Mouse (Mus musculus): ENCODE data around the gene Gif. TPM values are rescaled to one million over a fixed set of nuclear protein-coding genes. Genes with fewer than 3 reads are reported as not detected.

Gif gene
- polyA plus RNA-seq, 2 experiments = 0.03 to 0.13 TPM

- Histone ChIP-seq H3K27ac (no peak overlapping the region), H3K27me3 (ENCODE audit: control insufficient read depth, insufficient read depth, low read length) (peaks cover 3% of the 10 kb centered on the region), H3K4me3 (ENCODE audit: insufficient read depth in 1 of 2, low read depth in 2 of 2, low read length in 2 of 2) (no peak overlapping the region), H3K9me3 (ENCODE audit: control insufficient read depth, low read length) (no peaks in the 10 kb centered on the region), H3K4me2 (ENCODE audit: low read depth) (no peak overlapping the region), H3K9ac (replicated peaks) (no peak overlapping the region), H3K36me3 (replicated peaks; ENCODE audit: control insufficient read depth, insufficient read depth, low read depth) (no peaks in the 10 kb centered on the region), H3K4me1 (replicated peaks; ENCODE audit: control insufficient read depth in 2 of 2, insufficient read depth in 2 of 2, low read length in 1 of 2) (peaks cover 0 to 4% of the 10 kb centered on the region in 2 experiments; a peak in 1 of 4 replicates)
- ATAC-seq (ENCODE audit: insufficient read depth) (no peak), DNase-seq (ENCODE audit: low read depth in 3 of 3, low spot score in 3 of 3) (no peak)
- 28% methylated on average over 5 of the region's 5 CpGs for WGBS (ENCODE audit: insufficient replicate concordance)
- TF ChIP-seq CTCF (IDR thresholded peaks at IDR 0.05; ENCODE audit: low read depth) = no peak
- TF ChIP-seq EP300 (IDR thresholded peaks at IDR 0.05; ENCODE audit: low read depth) = no peak
These were observed 64.5 kb downstream of the Gif start for GRCm38 (mm10) chr19:11811688-11812365.

Other genes starting within 250 kb of the Gif start
- gene Ms4a6b, start 231.0 kb upstream of the Gif start, polyA plus RNA-seq (2012; rRNA removed) = 0.74 and 1.7 TPM in 2 replicates
- gene Ms4a6b, start 231.0 kb upstream of the Gif start, polyA plus RNA-seq (2014; fragmentation: Nextera tagmentation; extraction: Ambion mirVana) = 2.1 and 2.2 TPM in 2 replicates
- 0.09 and 0.12 TPM in 2 replicates for gene Ms4a4d, start 210.8 kb upstream of the Gif start, polyA plus RNA-seq (2012; rRNA removed)
- 0.20 TPM in 2 replicates for gene Ms4a4d, start 210.8 kb upstream of the Gif start, polyA plus RNA-seq (2014; fragmentation: Nextera tagmentation; extraction: Ambion mirVana)
- gene Ms4a6d, start 142.7 kb upstream of the Gif start, polyA plus RNA-seq (2012; rRNA removed) = 1.7 and 2.4 TPM in 2 replicates
- 4.1 and 5.4 TPM in 2 replicates for gene Ms4a6d, start 142.7 kb upstream of the Gif start, polyA plus RNA-seq (2014; fragmentation: Nextera tagmentation; extraction: Ambion mirVana)
- gene Ms4a2, start 123.8 kb upstream of the Gif start, polyA plus RNA-seq (2012; rRNA removed) = 0.25 and 0.58 TPM in 2 replicates
- 0.77 and 1.6 TPM in 2 replicates for gene Ms4a2, start 123.8 kb upstream of the Gif start, polyA plus RNA-seq (2014; fragmentation: Nextera tagmentation; extraction: Ambion mirVana)
- 11.1 and 12.4 TPM in 2 replicates for gene Ms4a3, start 106.7 kb upstream of the Gif start, polyA plus RNA-seq (2012; rRNA removed)
- gene Ms4a3, start 106.7 kb upstream of the Gif start, polyA plus RNA-seq (2014; fragmentation: Nextera tagmentation; extraction: Ambion mirVana) = 22.9 and 38.3 TPM in 2 replicates
- gene Oosp2, start 87.0 kb upstream of the Gif start, polyA plus RNA-seq (2012; rRNA removed) = 0.17 and 0.36 TPM in 2 replicates
- 0.66 and 0.77 TPM in 2 replicates for gene Oosp2, start 87.0 kb upstream of the Gif start, polyA plus RNA-seq (2014; fragmentation: Nextera tagmentation; extraction: Ambion mirVana)
- gene Oosp1, start 56.4 kb upstream of the Gif start, polyA plus RNA-seq (2012; rRNA removed) = 0.04 and 0.08 TPM in 2 replicates
- 0.22 TPM in 1 of 2 replicates, not detected in the other for gene Oosp1, start 56.4 kb upstream of the Gif start, polyA plus RNA-seq (2014; fragmentation: Nextera tagmentation; extraction: Ambion mirVana)
- not detected in 2 replicates for gene Oosp3, start 50.5 kb upstream of the Gif start, polyA plus RNA-seq (2012; rRNA removed)
- gene Oosp3, start 50.5 kb upstream of the Gif start, polyA plus RNA-seq (2014; fragmentation: Nextera tagmentation; extraction: Ambion mirVana) = not detected in 2 replicates
- 14.0 and 27.7 TPM in 2 replicates for gene Mrpl16, start 22.8 kb downstream of the Gif start, polyA plus RNA-seq (2012; rRNA removed)
- 41.8 and 43.9 TPM in 2 replicates for gene Mrpl16, start 22.8 kb downstream of the Gif start, polyA plus RNA-seq (2014; fragmentation: Nextera tagmentation; extraction: Ambion mirVana)
- gene Stx3, start 71.8 kb downstream of the Gif start, polyA plus RNA-seq (2012; rRNA removed) = 0.39 and 0.78 TPM in 2 replicates
- gene Stx3, start 71.8 kb downstream of the Gif start, polyA plus RNA-seq (2014; fragmentation: Nextera tagmentation; extraction: Ambion mirVana) = 2.1 and 2.6 TPM in 2 replicates
- not detected in 2 replicates for gene Olfr1417, start 91.7 kb downstream of the Gif start, polyA plus RNA-seq (2012; rRNA removed)
- not detected in 2 replicates for gene Olfr1417, start 91.7 kb downstream of the Gif start, polyA plus RNA-seq (2014; fragmentation: Nextera tagmentation; extraction: Ambion mirVana)
- gene Olfr1418, start 113.5 kb downstream of the Gif start, polyA plus RNA-seq (2012; rRNA removed) = not detected in 2 replicates
- gene Olfr1418, start 113.5 kb downstream of the Gif start, polyA plus RNA-seq (2014; fragmentation: Nextera tagmentation; extraction: Ambion mirVana) = not detected in 2 replicates
- not detected in 2 replicates for gene Olfr1419, start 127.6 kb downstream of the Gif start, polyA plus RNA-seq (2012; rRNA removed)
- not detected in 2 replicates for gene Olfr1419, start 127.6 kb downstream of the Gif start, polyA plus RNA-seq (2014; fragmentation: Nextera tagmentation; extraction: Ambion mirVana)
- not detected in 2 replicates for gene Olfr1420, start 139.0 kb downstream of the Gif start, polyA plus RNA-seq (2012; rRNA removed)
- gene Olfr1420, start 139.0 kb downstream of the Gif start, polyA plus RNA-seq (2014; fragmentation: Nextera tagmentation; extraction: Ambion mirVana) = not detected in 2 replicates
- gene Patl1, start 164.8 kb downstream of the Gif start, polyA plus RNA-seq (2012; rRNA removed) = 8.0 and 8.7 TPM in 2 replicates
- 6.0 and 7.1 TPM in 2 replicates for gene Patl1, start 164.8 kb downstream of the Gif start, polyA plus RNA-seq (2014; fragmentation: Nextera tagmentation; extraction: Ambion mirVana)
- 8.2 and 11.7 TPM in 2 replicates for gene Osbp, start 218.4 kb downstream of the Gif start, polyA plus RNA-seq (2012; rRNA removed)
- 3.9 and 5.0 TPM in 2 replicates for gene Osbp, start 218.4 kb downstream of the Gif start, polyA plus RNA-seq (2014; fragmentation: Nextera tagmentation; extraction: Ambion mirVana)

All from liver, embryonic 14.5 days (tissue).